Mouse (Mus musculus) heart, postnatal 10 days (tissue): ENCODE results near the gene Vmn1r237. TPM values are rescaled to one million over a fixed set of nuclear protein-coding genes. Genes with fewer than 3 reads are reported as not detected.
A peak's percentile ranks its signal among the peaks of the same experiment; 100 is the strongest.

ENCODE experiments used
- DNase-seq, 2 experiments: peaks; one replicate each; pipeline ENCODE4 v3.0.0; 2021
- intact Hi-C: fragments of 180-260 bp; cut with DNase I; formaldehyde crosslinking; loops from one replicate; pipeline ENCODE4 v1.15.1; 2025
- microRNA-seq, 2 experiments: library from miRNA; unstranded; fragments of <30 nt; microRNA quantifications; one replicate each; pipeline ENCODE4 v1.2.0; 2022
- total RNA-seq, 2 experiments: library from RNA; stranded (reverse); gene quantifications; 2 replicates each; pipeline ENCODE4 v1.2.3; 2021

Gene Vmn1r237
- not detected for total RNA-seq

DNA sequence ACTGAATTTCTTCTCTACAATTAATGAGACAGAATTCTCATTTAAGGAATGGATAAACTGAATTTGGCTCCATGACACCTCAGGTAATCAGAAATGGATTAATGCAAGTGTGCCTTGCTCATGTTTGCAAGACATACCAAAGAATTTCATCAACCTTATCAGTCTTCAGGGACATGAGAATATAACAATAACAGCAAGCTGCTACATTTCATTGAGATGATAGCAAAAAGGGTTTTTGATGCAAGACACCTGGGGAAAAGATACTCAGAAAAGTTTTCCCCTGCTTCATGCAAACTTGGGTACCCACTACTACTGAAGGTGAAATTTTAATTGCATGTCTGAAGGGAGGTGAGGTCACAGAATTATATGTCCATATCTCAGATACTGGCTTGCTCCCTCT, at the start of gene Vmn1r237:
Gene Vmn1r237, plus strand, starts transcription at position 301 of the 400 bp plus-strand sequence.
- intact Hi-C loops = no loop called here
- no peak for DNase-seq

DNA sequence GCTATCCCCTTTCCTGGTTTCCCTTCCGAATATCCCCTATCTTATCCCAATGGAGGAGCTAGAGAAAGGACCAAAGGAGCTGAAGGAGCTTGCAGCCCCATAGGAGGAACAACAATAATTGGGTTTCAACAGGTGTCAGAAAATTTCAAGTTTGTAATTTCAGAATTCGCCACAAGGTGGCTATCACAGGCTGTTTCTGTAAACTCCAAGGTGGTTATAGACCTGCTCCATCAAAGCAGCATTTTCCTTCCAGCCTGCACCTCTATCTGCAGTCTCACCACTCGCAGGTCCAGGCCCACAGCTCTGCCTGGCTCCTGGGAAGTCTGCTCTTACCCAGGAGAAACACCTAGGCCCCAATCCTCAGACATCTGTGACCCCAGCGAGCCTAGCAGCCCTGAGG, 39.6 kb upstream of the Vmn1r237 start:
- intact Hi-C loops = loop anchor here (1.0 to 5.0 kb wide), 3 partner anchors 110 to 243 kb away; partner anchors contain the start of gene Zfp677
- DNase-seq = peak; percentile 43 to 75

DNA sequence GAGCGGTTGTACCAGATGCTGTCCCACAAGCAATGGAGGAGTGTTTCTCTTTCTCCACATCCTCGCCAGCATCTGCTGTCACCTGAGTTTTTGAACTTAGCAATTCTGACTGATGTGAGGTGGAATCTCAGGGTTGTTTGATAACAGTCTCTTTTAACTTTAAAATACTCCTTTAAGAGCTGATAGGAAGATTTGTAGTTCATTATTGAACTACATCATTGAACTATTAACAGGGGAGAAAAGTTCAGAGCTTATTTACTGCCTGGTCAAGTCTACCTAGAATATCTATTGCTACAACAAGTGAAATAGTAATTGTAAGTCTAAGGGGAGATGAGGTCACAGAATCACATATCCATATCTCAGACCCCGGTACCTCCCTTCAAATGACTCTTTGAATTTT, 29.0 kb upstream of the Vmn1r237 start, which contains the start of gene Vmn1r236:
Gene Vmn1r236, plus strand, starts transcription at position 301 of the 400 bp plus-strand sequence.
- intact Hi-C loops = no loop called here
- no peak for DNase-seq

DNA sequence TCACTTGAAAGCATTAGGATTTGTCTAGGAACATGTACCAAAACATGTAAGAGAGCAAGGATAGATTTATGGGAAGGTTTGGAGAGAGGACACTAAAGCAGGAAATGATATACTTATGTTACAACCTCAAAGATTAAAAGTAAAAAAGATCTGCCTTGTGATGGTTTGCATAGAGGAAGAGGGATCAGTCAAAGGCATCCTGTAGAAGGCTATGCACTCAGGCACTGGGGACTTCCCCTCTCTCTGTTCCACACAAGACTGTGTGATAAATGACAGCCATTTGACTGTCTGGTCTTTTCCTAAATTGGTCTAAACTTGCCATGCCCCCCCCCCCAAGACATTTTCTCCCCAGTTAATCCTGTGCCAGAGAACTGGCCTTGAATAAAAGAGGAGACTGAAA, 27.3 kb upstream of the Vmn1r237 start:
- intact Hi-C loops = no loop called here

DNA sequence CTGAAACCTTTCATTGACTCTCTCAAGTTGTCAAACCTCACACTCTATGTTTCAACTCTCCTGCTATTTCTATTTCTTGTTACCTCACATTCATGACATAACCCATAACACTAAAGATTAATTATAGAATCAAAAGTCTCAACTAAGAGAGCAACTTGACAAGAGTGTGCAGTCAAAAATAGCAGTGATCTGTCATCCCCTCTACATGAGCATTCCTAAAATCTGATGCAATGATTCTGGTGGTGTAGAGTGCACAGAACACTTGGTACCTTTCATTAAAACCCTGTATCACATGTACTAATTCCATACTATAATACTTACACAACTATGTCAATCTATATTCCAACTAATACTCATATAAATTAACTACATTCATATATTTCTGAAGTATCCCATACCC, 22.0 kb upstream of the Vmn1r237 start:
- intact Hi-C loops = no loop called here
- DNase-seq = no peak

More for the DNA sequence above, 27.3 kb upstream of the Vmn1r237 start:
- DNase-seq = no peak

Small RNAs within 50 kb of the gene (microRNA-seq; reads per million reads assigned to microRNA genes)
- 0 reads per million in 2 experiments for gene Gm26384

Other genes starting within 250 kb of the Vmn1r237 start
- gene Vmn1r234, start 85.8 kb upstream of the Vmn1r237 start, total RNA-seq = not detected
- gene Vmn1r235, start 55.5 kb upstream of the Vmn1r237 start, total RNA-seq = not detected
- not detected for gene Vmn1r236, start 28.9 kb upstream of the Vmn1r237 start, total RNA-seq
- gene Zfp677, start 71.9 kb downstream of the Vmn1r237 start, total RNA-seq = 1 to 10 TPM in 1 of 2 experiments, under 1 TPM in 1; 0.98 to 1.0 TPM
- gene Zfp54, start 111.4 kb downstream of the Vmn1r237 start, total RNA-seq = 1 to 10 TPM; 1.2 to 1.3 TPM
- 1 to 10 TPM; 6.3 to 6.8 TPM for gene Zfp51, start 138.5 kb downstream of the Vmn1r237 start, total RNA-seq
- 1 to 10 TPM; 2.5 to 2.9 TPM for gene Zfp53, start 177.1 kb downstream of the Vmn1r237 start, total RNA-seq
- 1 to 10 TPM; 6.4 to 7.2 TPM for gene Zfp52, start 223.7 kb downstream of the Vmn1r237 start, total RNA-seq